Mouse (Mus musculus): Measurements from ENCODE around the gene Lnx1. TPM values are rescaled to one million over a fixed set of nuclear protein-coding genes. Genes with fewer than 3 reads are reported as not detected.
A peak's percentile ranks its signal among the peaks of the same experiment; 100 is the strongest.

Gene Lnx1
- polyA plus RNA-seq, 1 experiment = 6.1 TPM

GRCm38 (mm10) chr5:74601171-74601570 is 101.5 kb downstream of the Lnx1 start:
- DNase-seq = no peak

GRCm38 (mm10) chr5:74600010-74600409 is 102.7 kb downstream of the Lnx1 start:
- no peak for DNase-seq
- Histone ChIP-seq H3K4me1 (ENCODE audit: control insufficient read depth, insufficient read depth, low read length) (no peaks in the 10 kb centered on the region), H3K4me3 (ENCODE audit: insufficient read depth, low read depth, low read length) (no peak overlapping the region), H3K27me3 (replicated peaks; ENCODE audit: control insufficient read depth, insufficient read depth, low read length) (no peaks in the 10 kb centered on the region), H3K36me3 (ENCODE audit: control insufficient read depth, insufficient read depth, low read length) (peaks cover 4% of the 10 kb centered on the region), H3K27ac (ENCODE audit: insufficient read depth, low read depth, low read length) (no peak overlapping the region)
- WGBS = 60% methylated on average over 5 of the region's 5 CpGs
- TF ChIP-seq CTCF (conservative IDR thresholded peaks at IDR 0.05; ENCODE audit: insufficient read depth, insufficient read length, low read depth, low read length) = no peak
- TF ChIP-seq POLR2A (IDR thresholded peaks at IDR 0.05; ENCODE audit: low read depth, low read length) = no peak

More at GRCm38 (mm10) chr5:74601171-74601570, 101.5 kb downstream of the Lnx1 start:
- H3K36me3 ChIP-seq (ENCODE audit: control insufficient read depth, insufficient read depth, low read length) = peaks cover 3% of the 10 kb centered on the region
- no peak overlapping the region for H3K4me3 ChIP-seq (ENCODE audit: insufficient read depth, low read depth, low read length)
- no peak overlapping the region for H3K27ac ChIP-seq (ENCODE audit: insufficient read depth, low read depth, low read length)
- H3K27me3 ChIP-seq (replicated peaks; ENCODE audit: control insufficient read depth, insufficient read depth, low read length) = no peaks in the 10 kb centered on the region
- TF ChIP-seq POLR2A (IDR thresholded peaks at IDR 0.05; ENCODE audit: low read depth, low read length) (no peak), CTCF (conservative IDR thresholded peaks at IDR 0.05; ENCODE audit: insufficient read depth, insufficient read length, low read depth, low read length) (no peak)
- H3K4me1 ChIP-seq (ENCODE audit: control insufficient read depth, insufficient read depth, low read length) = no peaks in the 10 kb centered on the region
- WGBS = 75% methylated on average over 3 of the region's 3 CpGs

GRCm38 (mm10) chr5:74593147-74593546 is 109.6 kb downstream of the Lnx1 start:
- peaks cover 12% of the 10 kb centered on the region for H3K36me3 ChIP-seq (ENCODE audit: control insufficient read depth, insufficient read depth, low read length)
- DNase-seq = no peak
- no peaks in the 10 kb centered on the region for H3K4me1 ChIP-seq (ENCODE audit: control insufficient read depth, insufficient read depth, low read length)
- no peaks in the 10 kb centered on the region for H3K27me3 ChIP-seq (replicated peaks; ENCODE audit: control insufficient read depth, insufficient read depth, low read length)
- H3K4me3 ChIP-seq (ENCODE audit: insufficient read depth, low read depth, low read length) = no peak overlapping the region
- no peak for TF ChIP-seq POLR2A (IDR thresholded peaks at IDR 0.05; ENCODE audit: low read depth, low read length)
- TF ChIP-seq CTCF (conservative IDR thresholded peaks at IDR 0.05; ENCODE audit: insufficient read depth, insufficient read length, low read depth, low read length) = no peak
- WGBS = 79% methylated on average over 8 of the region's 8 CpGs
- no peak overlapping the region for H3K27ac ChIP-seq (ENCODE audit: insufficient read depth, low read depth, low read length)

- 96% methylated on average over 5 of the region's 5 CpGs for WGBS
- H3K36me3 ChIP-seq (ENCODE audit: control insufficient read depth, insufficient read depth, low read length) = peaks cover 10% of the 10 kb centered on the region
Observed at GRCm38 (mm10) chr5:74591413-74591812, 111.3 kb downstream of the Lnx1 start.

GRCm38 (mm10) chr5:74589133-74589532 is 113.6 kb downstream of the Lnx1 start:
- H3K36me3 ChIP-seq (ENCODE audit: control insufficient read depth, insufficient read depth, low read length) = peaks cover 8% of the 10 kb centered on the region
- H3K27ac ChIP-seq (ENCODE audit: insufficient read depth, low read depth, low read length) = no peak overlapping the region
- 65% methylated on average over 7 of the region's 7 CpGs for WGBS
- H3K4me1 ChIP-seq (ENCODE audit: control insufficient read depth, insufficient read depth, low read length) = no peaks in the 10 kb centered on the region
- TF ChIP-seq POLR2A (IDR thresholded peaks at IDR 0.05; ENCODE audit: low read depth, low read length) = no peak
- no peak for TF ChIP-seq CTCF (conservative IDR thresholded peaks at IDR 0.05; ENCODE audit: insufficient read depth, insufficient read length, low read depth, low read length)
- no peaks in the 10 kb centered on the region for H3K27me3 ChIP-seq (replicated peaks; ENCODE audit: control insufficient read depth, insufficient read depth, low read length)
- DNase-seq = no peak
- no peak overlapping the region for H3K4me3 ChIP-seq (ENCODE audit: insufficient read depth, low read depth, low read length)

More at GRCm38 (mm10) chr5:74591413-74591812, 111.3 kb downstream of the Lnx1 start:
- no peak for DNase-seq
- no peak overlapping the region for H3K4me3 ChIP-seq (ENCODE audit: insufficient read depth, low read depth, low read length)
- H3K4me1 ChIP-seq (ENCODE audit: control insufficient read depth, insufficient read depth, low read length) = no peaks in the 10 kb centered on the region
- H3K27me3 ChIP-seq (replicated peaks; ENCODE audit: control insufficient read depth, insufficient read depth, low read length) = no peaks in the 10 kb centered on the region
- no peak overlapping the region for H3K27ac ChIP-seq (ENCODE audit: insufficient read depth, low read depth, low read length)
- no peak for TF ChIP-seq CTCF (conservative IDR thresholded peaks at IDR 0.05; ENCODE audit: insufficient read depth, insufficient read length, low read depth, low read length)
- no peak for TF ChIP-seq POLR2A (IDR thresholded peaks at IDR 0.05; ENCODE audit: low read depth, low read length)

- no peak for DNase-seq
- Histone ChIP-seq H3K27me3 (replicated peaks; ENCODE audit: control insufficient read depth, insufficient read depth, low read length) (no peaks in the 10 kb centered on the region), H3K4me3 (ENCODE audit: insufficient read depth, low read depth, low read length) (no peak overlapping the region), H3K36me3 (ENCODE audit: control insufficient read depth, insufficient read depth, low read length) (peaks cover 5% of the 10 kb centered on the region), H3K4me1 (ENCODE audit: control insufficient read depth, insufficient read depth, low read length) (no peaks in the 10 kb centered on the region), H3K27ac (ENCODE audit: insufficient read depth, low read depth, low read length) (no peak overlapping the region)
- no peak for TF ChIP-seq POLR2A (IDR thresholded peaks at IDR 0.05; ENCODE audit: low read depth, low read length)
- TF ChIP-seq CTCF (conservative IDR thresholded peaks at IDR 0.05; ENCODE audit: insufficient read depth, insufficient read length, low read depth, low read length) = no peak
- WGBS = 92% methylated on average over 6 of the region's 6 CpGs
Observed at GRCm38 (mm10) chr5:74571767-74572166, 130.9 kb downstream of the Lnx1 start.

GRCm38 (mm10) chr5:74561151-74561550 is 141.6 kb downstream of the Lnx1 start:
- peak; percentile 25 for DNase-seq
- 91% methylated on average over 1 of the region's 1 CpGs for WGBS
- Histone ChIP-seq H3K36me3 (ENCODE audit: control insufficient read depth, insufficient read depth, low read length) (peaks cover 9% of the 10 kb centered on the region), H3K27me3 (replicated peaks; ENCODE audit: control insufficient read depth, insufficient read depth, low read length) (no peaks in the 10 kb centered on the region), H3K4me3 (ENCODE audit: insufficient read depth, low read depth, low read length) (no peak overlapping the region), H3K4me1 (ENCODE audit: control insufficient read depth, insufficient read depth, low read length) (no peaks in the 10 kb centered on the region), H3K27ac (ENCODE audit: insufficient read depth, low read depth, low read length) (no peak overlapping the region)
- TF ChIP-seq POLR2A (IDR thresholded peaks at IDR 0.05; ENCODE audit: low read depth, low read length) (no peak), CTCF (conservative IDR thresholded peaks at IDR 0.05; ENCODE audit: insufficient read depth, insufficient read length, low read depth, low read length) (no peak)

Measured in kidney, adult 2 months (tissue).